Mouse (Mus musculus) lung, adult 2 months (tissue): ENCODE measurements around the gene Il17c.

ENCODE experiments used
- CTCF ChIP-seq: fragments of 200-500 bp; IDR thresholded peaks from 2 replicates; pipeline ENCODE4 v1.5.1; 2011; ENCODE audit warnings: mild to moderate bottlenecking, low read length, control low read depth; ENCODE audit not compliant: insufficient read depth
- POLR2A ChIP-seq: fragments of 200-500 bp; IDR thresholded peaks from 2 replicates; pipeline ENCODE4 v1.6.1; 2011; ENCODE audit warnings: low read depth, mild to moderate bottlenecking, control low read depth, low read length, borderline replicate concordance; ENCODE audit errors: extremely low read depth

DNA sequence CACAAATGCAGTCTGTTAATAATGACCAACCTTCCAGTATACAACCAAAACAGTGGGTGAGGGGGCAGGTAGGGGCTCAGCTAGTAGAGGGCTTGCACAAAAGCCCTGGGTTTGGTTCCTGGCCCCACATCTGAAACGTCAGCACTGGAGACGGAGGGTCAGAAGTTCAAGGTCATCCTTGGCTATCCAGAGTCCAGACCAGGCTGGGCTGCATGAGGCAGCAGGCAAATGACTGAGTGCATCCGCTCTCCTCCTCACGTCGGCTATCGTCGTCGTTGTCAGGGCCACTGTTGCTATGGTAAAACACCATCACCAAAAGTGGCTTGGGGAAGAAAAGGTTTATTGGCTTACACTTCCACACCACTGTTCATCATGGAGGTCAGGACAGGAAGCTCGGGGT lies 7.5 kb upstream of the Il17c start:
- TF ChIP-seq POLR2A, result no peak
- TF ChIP-seq CTCF, result no peak
